Mouse (Mus musculus) lung, adult 2 months (tissue): Measurements from ENCODE around the gene Gdf11.

Source experiments
- CTCF ChIP-seq: fragments of 200-500 bp; IDR thresholded peaks from 2 replicates; pipeline ENCODE4 v1.5.1; 2011; ENCODE audit warnings: mild to moderate bottlenecking, low read length, control low read depth; ENCODE audit not compliant: insufficient read depth
- POLR2A ChIP-seq: fragments of 200-500 bp; IDR thresholded peaks from 2 replicates; pipeline ENCODE4 v1.6.1; 2011; ENCODE audit warnings: low read depth, mild to moderate bottlenecking, control low read depth, low read length, borderline replicate concordance; ENCODE audit errors: extremely low read depth

DNA sequence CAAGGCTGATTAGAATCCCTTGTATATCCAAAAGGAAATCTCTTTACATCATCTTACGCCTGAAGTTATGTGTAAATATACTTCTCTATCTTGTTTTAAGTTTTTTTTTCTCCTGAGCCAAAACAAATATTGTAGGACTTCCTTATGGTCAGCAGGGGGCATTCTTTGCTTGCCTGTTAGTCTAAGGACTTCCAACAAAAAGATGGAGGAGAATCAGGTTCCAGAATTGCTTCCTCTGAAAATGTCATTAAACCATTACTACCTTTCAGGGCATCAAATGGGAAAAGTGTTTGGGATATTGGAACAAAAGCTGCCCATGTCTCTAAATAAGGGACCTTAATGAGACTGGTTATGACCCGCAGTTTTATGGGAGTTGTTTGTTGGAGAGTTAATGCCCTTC, 46.0 kb downstream of the Gdf11 start:
- no peak for TF ChIP-seq CTCF
- no peak for TF ChIP-seq POLR2A
